Mouse (Mus musculus) colon, adult 2 months (tissue): ENCODE results near the gene Ckb. TPM values are rescaled to one million over a fixed set of nuclear protein-coding genes. Genes with fewer than 3 reads are reported as not detected.

ENCODE experiments used
- polyA plus RNA-seq: library from polyadenylated mRNA; depleted of rRNA; stranded (reverse); fragments of >200 nt; gene quantifications from 2 replicates; pipeline ENCODE4 v1.2.3, GENCODE M21; 2012; rRNA removed

Ckb gene
- 744 and 946 TPM in 2 replicates for polyA plus RNA-seq

GRCm38 (mm10) chr12:111672176-111672575 lies at the start of gene Ckb:
TSS of gene Ckb (minus strand) at chr12:111672338.

GRCm38 (mm10) chr12:111713004-111713651 lies 41.0 kb upstream of the Ckb start, which contains the start of the genes Bag5 and Apopt1:
TSS of gene Bag5 (minus strand) at chr12:111713257.
TSS of gene Apopt1 (plus strand) at chr12:111713261.

GRCm38 (mm10) chr12:111677882-111678669 lies 5.9 kb upstream of the Ckb start, which contains the start of gene Trmt61a:
TSS of gene Trmt61a (plus strand) at chr12:111678105.

Other genes with a start within 250 kb of the Ckb start
- 15.6 and 17.9 TPM in 2 replicates for gene Tnfaip2, start 229.9 kb downstream of the Ckb start, polyA plus RNA-seq
- 0.91 and 1.5 TPM in 2 replicates for gene Gm266, start 186.5 kb downstream of the Ckb start, polyA plus RNA-seq
- gene Eif5, start 134.3 kb downstream of the Ckb start, polyA plus RNA-seq, result 81.9 and 99.6 TPM in 2 replicates
- 24.0 and 28.9 TPM in 2 replicates for gene Mark3, start 97.8 kb downstream of the Ckb start, polyA plus RNA-seq
- gene Trmt61a, start 5.8 kb upstream of the Ckb start, polyA plus RNA-seq, result 29.6 and 41.0 TPM in 2 replicates
- gene Bag5, start 40.9 kb upstream of the Ckb start, polyA plus RNA-seq, result 7.2 and 7.6 TPM in 2 replicates
- 37.4 and 41.9 TPM in 2 replicates for gene Apopt1, start 40.9 kb upstream of the Ckb start, polyA plus RNA-seq
- 102 and 104 TPM in 2 replicates for gene Klc1, start 86.5 kb upstream of the Ckb start, polyA plus RNA-seq
- 6.7 and 7.9 TPM in 2 replicates for gene Xrcc3, start 141.5 kb upstream of the Ckb start, polyA plus RNA-seq
- gene Zfyve21, start 141.8 kb upstream of the Ckb start, polyA plus RNA-seq, result 45.8 and 54.2 TPM in 2 replicates
- gene Ppp1r13b, start 235.8 kb upstream of the Ckb start, polyA plus RNA-seq, result 23.8 and 25.4 TPM in 2 replicates